Mouse (Mus musculus): ENCODE measurements at regions not wholly inside any gene's neighbourhood (a gene's known extent, or its start where the extent isn't known, plus 50 kb on each side); places are given as distances from the start of the nearest gene placed in this dataset.

GRCm38 (mm10) chr13:111999647-112000292 lies 191.0 kb upstream of the Map3k1 start:
- H3K9ac ChIP-seq = no peak overlapping the region
- WGBS = 91% methylated on average over 6 of the region's 6 CpGs
- no peaks in the 10 kb centered on the region for H3K9me3 ChIP-seq
- no peak for ATAC-seq (ENCODE audit: insufficient number of reproducible peaks, insufficient read depth, low FRiP score, low TSS enrichment)
- H3K36me3 ChIP-seq = no peaks in the 10 kb centered on the region
- peaks cover 16% of the 10 kb centered on the region; the same call in 1 of the 2 replicates for H3K4me1 ChIP-seq
- H3K27me3 ChIP-seq = no peaks in the 10 kb centered on the region
- H3K4me2 ChIP-seq (replicated peaks) = no peak overlapping the region
- H3K27ac ChIP-seq = no peak overlapping the region
- no peak overlapping the region for H3K4me3 ChIP-seq

- H3K9ac ChIP-seq = no peak overlapping the region
- H3K4me3 ChIP-seq = no peak overlapping the region
- H3K4me2 ChIP-seq (replicated peaks) = no peak overlapping the region
- H3K27me3 ChIP-seq = no peaks in the 10 kb centered on the region
- H3K9me3 ChIP-seq = no peaks in the 10 kb centered on the region
- WGBS = 50% methylated on average over 6 of the region's 6 CpGs
- no peaks in the 10 kb centered on the region for H3K36me3 ChIP-seq
- ATAC-seq (ENCODE audit: insufficient number of reproducible peaks, insufficient read depth, low FRiP score, low TSS enrichment) = no peak
- peaks cover 16% of the 10 kb centered on the region; the same call in 1 of the 2 replicates for H3K4me1 ChIP-seq
- H3K27ac ChIP-seq = no peak overlapping the region
Observed at GRCm38 (mm10) chr13:112000293-112000665, 191.5 kb upstream of the Map3k1 start.

- ATAC-seq (ENCODE audit: insufficient number of reproducible peaks, insufficient read depth, low FRiP score, low TSS enrichment) = no peak
- Histone ChIP-seq H3K27me3 (no peaks in the 10 kb centered on the region), H3K9me3 (no peaks in the 10 kb centered on the region), H3K36me3 (no peaks in the 10 kb centered on the region), H3K4me1 (peaks cover 16% of the 10 kb centered on the region; the same call in 1 of the 2 replicates), H3K4me2 (replicated peaks) (no peak overlapping the region), H3K9ac (no peak overlapping the region), H3K4me3 (no peak overlapping the region), H3K27ac (no peak overlapping the region)
- 62% methylated on average over 5 of the region's 5 CpGs for WGBS
Observed at GRCm38 (mm10) chr13:112000696-112001095, 191.9 kb upstream of the Map3k1 start.

GRCm38 (mm10) chr13:112001155-112002025 lies 192.6 kb upstream of the Map3k1 start:
- H3K4me3 ChIP-seq = no peak overlapping the region
- H3K9me3 ChIP-seq = no peaks in the 10 kb centered on the region
- peaks cover 16% of the 10 kb centered on the region; the same call in 1 of the 2 replicates for H3K4me1 ChIP-seq
- H3K27me3 ChIP-seq = no peaks in the 10 kb centered on the region
- H3K4me2 ChIP-seq (replicated peaks) = no peak overlapping the region
- WGBS = 59% methylated on average over 20 of the region's 20 CpGs
- H3K36me3 ChIP-seq = no peaks in the 10 kb centered on the region
- H3K9ac ChIP-seq = no peak overlapping the region
- H3K27ac ChIP-seq = no peak overlapping the region
- ATAC-seq (ENCODE audit: insufficient number of reproducible peaks, insufficient read depth, low FRiP score, low TSS enrichment) = no peak

GRCm38 (mm10) chr13:112002661-112003347 lies 194.0 kb upstream of the Map3k1 start:
- Histone ChIP-seq H3K9ac (no peak overlapping the region), H3K4me3 (no peak overlapping the region), H3K36me3 (no peaks in the 10 kb centered on the region), H3K27ac (no peak overlapping the region), H3K27me3 (no peaks in the 10 kb centered on the region), H3K4me1 (peaks cover 16% of the 10 kb centered on the region; the same call in 1 of the 2 replicates), H3K9me3 (no peaks in the 10 kb centered on the region), H3K4me2 (replicated peaks) (no peak overlapping the region)
- 54% methylated on average over 15 of the region's 15 CpGs for WGBS
- no peak for ATAC-seq (ENCODE audit: insufficient number of reproducible peaks, insufficient read depth, low FRiP score, low TSS enrichment)

- H3K4me2 ChIP-seq (replicated peaks) = no peak overlapping the region
- 71% methylated on average over 7 of the region's 7 CpGs for WGBS
- H3K27ac ChIP-seq = no peak overlapping the region
- no peaks in the 10 kb centered on the region for H3K27me3 ChIP-seq
- H3K9ac ChIP-seq = no peak overlapping the region
- no peak for ATAC-seq (ENCODE audit: insufficient number of reproducible peaks, insufficient read depth, low FRiP score, low TSS enrichment)
- H3K4me3 ChIP-seq = no peak overlapping the region
- no peaks in the 10 kb centered on the region for H3K9me3 ChIP-seq
- peaks cover 16% of the 10 kb centered on the region; the same call in 1 of the 2 replicates for H3K4me1 ChIP-seq
- no peaks in the 10 kb centered on the region for H3K36me3 ChIP-seq
Observed at GRCm38 (mm10) chr13:112003445-112003844, 194.7 kb upstream of the Map3k1 start.

GRCm38 (mm10) chr13:112004126-112004525 lies 195.3 kb upstream of the Map3k1 start:
- Histone ChIP-seq H3K9me3 (0 out of 2 replicates have a peak, but pooled peaks cover 3% of the 10 kb centered on the region), H3K9ac (no peak overlapping the region), H3K36me3 (no peaks in the 10 kb centered on the region), H3K27me3 (no peaks in the 10 kb centered on the region), H3K27ac (no peak overlapping the region), H3K4me3 (no peak overlapping the region), H3K4me2 (replicated peaks) (no peak overlapping the region), H3K4me1 (peaks cover 16% of the 10 kb centered on the region; the same call in 1 of the 2 replicates)
- ATAC-seq (ENCODE audit: insufficient number of reproducible peaks, insufficient read depth, low FRiP score, low TSS enrichment) = no peak
- WGBS = 91% methylated on average over 3 of the region's 3 CpGs

GRCm38 (mm10) chr13:112005421-112005820 lies 196.6 kb upstream of the Map3k1 start:
- H3K9ac ChIP-seq = no peak overlapping the region
- WGBS = 79% methylated on average over 8 of the region's 8 CpGs
- no peak overlapping the region for H3K4me3 ChIP-seq
- H3K4me2 ChIP-seq (replicated peaks) = no peak overlapping the region
- no peak overlapping the region for H3K27ac ChIP-seq
- peaks cover 16% of the 10 kb centered on the region; the same call in 1 of the 2 replicates for H3K4me1 ChIP-seq
- H3K27me3 ChIP-seq = no peaks in the 10 kb centered on the region
- H3K36me3 ChIP-seq = no peaks in the 10 kb centered on the region
- no peak for ATAC-seq (ENCODE audit: insufficient number of reproducible peaks, insufficient read depth, low FRiP score, low TSS enrichment)
- H3K9me3 ChIP-seq = 0 out of 2 replicates have a peak, but pooled peaks cover 3% of the 10 kb centered on the region

- Histone ChIP-seq H3K36me3 (no peaks in the 10 kb centered on the region), H3K9ac (no peak overlapping the region), H3K4me2 (replicated peaks) (no peak overlapping the region), H3K4me1 (no peaks in the 10 kb centered on the region; the same call in 1 of the 2 replicates), H3K27ac (no peak overlapping the region), H3K4me3 (no peak overlapping the region), H3K27me3 (no peaks in the 10 kb centered on the region), H3K9me3 (0 out of 2 replicates have a peak, but pooled peaks cover 3% of the 10 kb centered on the region)
- 87% methylated on average over 5 of the region's 5 CpGs for WGBS
- ATAC-seq (ENCODE audit: insufficient number of reproducible peaks, insufficient read depth, low FRiP score, low TSS enrichment) = no peak
Observed at GRCm38 (mm10) chr13:112008806-112009205, 200.0 kb upstream of the Map3k1 start.

GRCm38 (mm10) chr13:112009288-112009687 lies 200.5 kb upstream of the Map3k1 start:
- ATAC-seq (ENCODE audit: insufficient number of reproducible peaks, insufficient read depth, low FRiP score, low TSS enrichment) = no peak
- WGBS = 73% methylated on average over 3 of the region's 3 CpGs
- no peaks in the 10 kb centered on the region; the same call in 1 of the 2 replicates for H3K4me1 ChIP-seq

GRCm38 (mm10) chr13:112010464-112010863 lies 201.7 kb upstream of the Map3k1 start:
- Histone ChIP-seq H3K36me3 (no peaks in the 10 kb centered on the region), H3K27me3 (no peaks in the 10 kb centered on the region), H3K9ac (no peak overlapping the region), H3K9me3 (0 out of 2 replicates have a peak, but pooled peaks cover 3% of the 10 kb centered on the region), H3K4me1 (no peaks in the 10 kb centered on the region; the same call in 1 of the 2 replicates), H3K4me3 (no peak overlapping the region), H3K27ac (no peak overlapping the region), H3K4me2 (replicated peaks) (no peak overlapping the region)
- ATAC-seq (ENCODE audit: insufficient number of reproducible peaks, insufficient read depth, low FRiP score, low TSS enrichment) = no peak
- WGBS = 88% methylated on average over 8 of the region's 8 CpGs

More at GRCm38 (mm10) chr13:112009288-112009687, 200.5 kb upstream of the Map3k1 start:
- Histone ChIP-seq H3K27me3 (no peaks in the 10 kb centered on the region), H3K9ac (no peak overlapping the region), H3K4me2 (replicated peaks) (no peak overlapping the region), H3K9me3 (0 out of 2 replicates have a peak, but pooled peaks cover 3% of the 10 kb centered on the region), H3K4me3 (no peak overlapping the region), H3K27ac (no peak overlapping the region), H3K36me3 (no peaks in the 10 kb centered on the region)

All from embryonic facial prominence, embryonic 12.5 days (tissue).